Mouse (Mus musculus) limb, embryonic 12.5 days (tissue): Measurements from ENCODE around the gene Ildr2. TPM values are rescaled to one million over a fixed set of nuclear protein-coding genes. Genes with fewer than 3 reads are reported as not detected.

Experiments
- ATAC-seq: fragments of 200-750 bp; cut with Nextera tagmentation; 2 replicates; pipeline ENCODE4 v1.8.0; 2017; ENCODE audit warnings: low read depth, moderate TSS enrichment; ENCODE audit not compliant: insufficient number of reproducible peaks, insufficient read depth, low FRiP score, low TSS enrichment
- H3K27ac ChIP-seq: fragments of 300-500 bp; sonication (generic); 2 replicates; pipeline ENCODE4 v1.5.1; 2016; ENCODE audit warnings: mild to moderate bottlenecking, moderate library complexity
- H3K27me3 ChIP-seq: fragments of 300-500 bp; sonication (generic); 2 replicates; pipeline ENCODE4 v1.6.1; 2016; ENCODE audit warnings: mild to moderate bottlenecking, moderate library complexity
- H3K36me3 ChIP-seq: fragments of 300-500 bp; sonication (generic); 2 replicates; pipeline ENCODE4 v1.6.1; 2016; ENCODE audit warnings: mild to moderate bottlenecking, moderate library complexity
- H3K4me1 ChIP-seq: fragments of 300-500 bp; sonication (generic); replicated peaks from 2 replicates; pipeline ENCODE4 v1.6.1; 2016
- H3K4me2 ChIP-seq: fragments of 300-500 bp; sonication (generic); 2 replicates; pipeline ENCODE4 v1.6.1; 2016; ENCODE audit warnings: mild to moderate bottlenecking, moderate library complexity
- H3K4me3 ChIP-seq: fragments of 300-500 bp; sonication (generic); replicated peaks from 2 replicates; pipeline ENCODE4 v1.5.1; 2016; ENCODE audit warnings: mild to moderate bottlenecking
- H3K9ac ChIP-seq: fragments of 300-500 bp; sonication (generic); replicated peaks from 2 replicates; pipeline ENCODE4 v1.6.1; 2016; ENCODE audit warnings: mild to moderate bottlenecking, moderate library complexity
- H3K9me3 ChIP-seq: fragments of 300-500 bp; sonication (generic); 2 replicates; pipeline ENCODE4 v1.6.1; 2016; ENCODE audit warnings: mild to moderate bottlenecking, moderate library complexity
- WGBS: fragments of 180-500 bp; shearing (Covaris S2); methylation state at CpG from one replicate; pipeline ENCODE4 v1.1.7; 2016; 5-methylcytosine and 5-hydroxymethylcytosine counted together
- polyA plus RNA-seq: library from polyadenylated mRNA; unstranded; fragments of >200 nt; fragmentation: Nextera tagmentation; extraction: Ambion mirVana; gene quantifications from 2 replicates; pipeline ENCODE4 v1.2.1, GENCODE M21; 2016

The Ildr2 gene
- polyA plus RNA-seq, 1 experiment from 2014 or later, result 0.23 TPM

- no peaks in the 10 kb centered on the region for H3K9me3 ChIP-seq
- no peak overlapping the region for H3K9ac ChIP-seq
- H3K4me2 ChIP-seq, result no peak overlapping the region
- peaks cover 4% of the 10 kb centered on the region for H3K4me1 ChIP-seq
- ATAC-seq, result no peak
- H3K36me3 ChIP-seq, result no peaks in the 10 kb centered on the region
- H3K4me3 ChIP-seq, result no peak overlapping the region
- peaks cover 34% of the 10 kb centered on the region for H3K27me3 ChIP-seq
- 80% methylated on average over 6 of the region's 6 CpGs for WGBS
- H3K27ac ChIP-seq, result no peak overlapping the region
Measured at GRCm38 (mm10) chr1:166259526-166259925, 5.6 kb downstream of the Ildr2 start.

GRCm38 (mm10) chr1:166266001-166266705, 12.2 kb downstream of the Ildr2 start:
- Histone ChIP-seq H3K36me3 (no peaks in the 10 kb centered on the region), H3K9me3 (no peaks in the 10 kb centered on the region), H3K4me3 (no peak overlapping the region), H3K27me3 (no peaks in the 10 kb centered on the region), H3K27ac (no peak overlapping the region), H3K9ac (no peak overlapping the region), H3K4me1 (no peaks in the 10 kb centered on the region), H3K4me2 (no peak overlapping the region)
- no peak for ATAC-seq
- 82% methylated on average over 7 of the region's 7 CpGs for WGBS

GRCm38 (mm10) chr1:166266918-166267317, 13.0 kb downstream of the Ildr2 start:
- Histone ChIP-seq H3K36me3 (no peaks in the 10 kb centered on the region), H3K4me2 (no peak overlapping the region), H3K27me3 (no peaks in the 10 kb centered on the region), H3K4me3 (no peak overlapping the region), H3K9me3 (no peaks in the 10 kb centered on the region), H3K27ac (no peak overlapping the region), H3K4me1 (no peaks in the 10 kb centered on the region), H3K9ac (no peak overlapping the region)
- WGBS, result 96% methylated on average over 9 of the region's 9 CpGs
- ATAC-seq, result no peak

- 89% methylated on average over 5 of the region's 5 CpGs for WGBS
- Histone ChIP-seq H3K4me3 (no peak overlapping the region), H3K27ac (no peak overlapping the region), H3K9ac (no peak overlapping the region), H3K36me3 (no peaks in the 10 kb centered on the region), H3K27me3 (no peaks in the 10 kb centered on the region), H3K4me1 (no peaks in the 10 kb centered on the region), H3K9me3 (no peaks in the 10 kb centered on the region), H3K4me2 (no peak overlapping the region)
- no peak for ATAC-seq
Measured at GRCm38 (mm10) chr1:166268218-166268617, 14.3 kb downstream of the Ildr2 start.

GRCm38 (mm10) chr1:166278786-166279185, 24.8 kb downstream of the Ildr2 start:
- Histone ChIP-seq H3K9me3 (no peaks in the 10 kb centered on the region), H3K4me3 (no peak overlapping the region), H3K36me3 (no peaks in the 10 kb centered on the region), H3K27ac (no peak overlapping the region), H3K4me1 (peaks cover 37% of the 10 kb centered on the region), H3K4me2 (no peak overlapping the region), H3K9ac (no peak overlapping the region), H3K27me3 (no peaks in the 10 kb centered on the region)
- 65% methylated on average over 2 of the region's 2 CpGs for WGBS
- no peak for ATAC-seq

- ATAC-seq, result no peak
- Histone ChIP-seq H3K27me3 (no peaks in the 10 kb centered on the region), H3K4me2 (no peak overlapping the region), H3K4me3 (no peak overlapping the region), H3K27ac (peak overlapping the region; percentile 71), H3K4me1 (peaks cover 37% of the 10 kb centered on the region), H3K9me3 (no peaks in the 10 kb centered on the region), H3K36me3 (no peaks in the 10 kb centered on the region), H3K9ac (no peak overlapping the region)
- WGBS, result 40% methylated on average over 9 of the region's 9 CpGs
Measured at GRCm38 (mm10) chr1:166279580-166280206, 25.8 kb downstream of the Ildr2 start.

- Histone ChIP-seq H3K27me3 (no peaks in the 10 kb centered on the region), H3K36me3 (no peaks in the 10 kb centered on the region), H3K9ac (no peak overlapping the region), H3K9me3 (no peaks in the 10 kb centered on the region), H3K4me1 (peaks cover 37% of the 10 kb centered on the region), H3K4me3 (no peak overlapping the region), H3K4me2 (no peak overlapping the region; the same call in 1 of the 2 replicates), H3K27ac (peak overlapping the region; percentile 76)
- ATAC-seq, result peak; percentile 50; the same call in 1 of the 2 replicates
- WGBS, result 4% methylated on average over 1 of the region's 1 CpGs
Measured at GRCm38 (mm10) chr1:166280566-166280965, 26.6 kb downstream of the Ildr2 start.

- 52% methylated on average over 1 of the region's 1 CpGs for WGBS
- Histone ChIP-seq H3K9me3 (no peaks in the 10 kb centered on the region), H3K4me3 (no peak overlapping the region), H3K27me3 (no peaks in the 10 kb centered on the region), H3K4me1 (peaks cover 37% of the 10 kb centered on the region), H3K9ac (no peak overlapping the region), H3K27ac (peak overlapping the region; percentile 76), H3K36me3 (no peaks in the 10 kb centered on the region), H3K4me2 (no peak overlapping the region)
- ATAC-seq, result no peak
Measured at GRCm38 (mm10) chr1:166281287-166281686, 27.3 kb downstream of the Ildr2 start.

- Histone ChIP-seq H3K27ac (no peak overlapping the region), H3K4me1 (peaks cover 37% of the 10 kb centered on the region), H3K36me3 (no peaks in the 10 kb centered on the region), H3K9me3 (no peaks in the 10 kb centered on the region), H3K27me3 (no peaks in the 10 kb centered on the region), H3K4me2 (no peak overlapping the region), H3K9ac (no peak overlapping the region), H3K4me3 (no peak overlapping the region)
- 47% methylated on average over 3 of the region's 3 CpGs for WGBS
- no peak for ATAC-seq
Measured at GRCm38 (mm10) chr1:166281836-166282235, 27.9 kb downstream of the Ildr2 start.

- Histone ChIP-seq H3K4me1 (peaks cover 37% of the 10 kb centered on the region), H3K9me3 (no peaks in the 10 kb centered on the region), H3K27me3 (no peaks in the 10 kb centered on the region), H3K4me3 (peak overlapping the region; percentile 21), H3K36me3 (no peaks in the 10 kb centered on the region), H3K9ac (peak overlapping the region; percentile 5; the same call in 1 of the 2 replicates), H3K27ac (no peak overlapping the region), H3K4me2 (peak overlapping the region; percentile 54)
- peak; percentile 80 for ATAC-seq
- WGBS, result 6% methylated on average over 22 of the region's 22 CpGs
Measured at GRCm38 (mm10) chr1:166282597-166283210, 28.8 kb downstream of the Ildr2 start.

- WGBS, result 93% methylated on average over 6 of the region's 6 CpGs
- Histone ChIP-seq H3K9me3 (no peaks in the 10 kb centered on the region), H3K4me1 (peaks cover 37% of the 10 kb centered on the region), H3K4me2 (no peak overlapping the region), H3K4me3 (no peak overlapping the region), H3K9ac (no peak overlapping the region), H3K27ac (no peak overlapping the region), H3K36me3 (no peaks in the 10 kb centered on the region), H3K27me3 (no peaks in the 10 kb centered on the region)
- no peak for ATAC-seq
Measured at GRCm38 (mm10) chr1:166283451-166283850, 29.5 kb downstream of the Ildr2 start.
